Mouse (Mus musculus): ENCODE data around the gene Tmem189.

The Tmem189 gene

GRCm38 (mm10) chr2:167622352-167622751 lies 67.3 kb downstream of the Tmem189 start:
- no peak for DNase-seq (ENCODE audit: low read depth, low spot score)

GRCm38 (mm10) chr2:167621255-167622087 lies 68.2 kb downstream of the Tmem189 start:
- no peak for DNase-seq (ENCODE audit: low read depth, low spot score)

GRCm38 (mm10) chr2:167617472-167617871 lies 72.2 kb downstream of the Tmem189 start:
- peak; percentile 57 for DNase-seq (ENCODE audit: low read depth, low spot score)

- no peak for DNase-seq (ENCODE audit: low read depth, low spot score)
Observed at GRCm38 (mm10) chr2:167617034-167617433, 72.6 kb downstream of the Tmem189 start.

- DNase-seq (ENCODE audit: low read depth, low spot score): peak; percentile 63
Observed at GRCm38 (mm10) chr2:167613335-167613734, 76.3 kb downstream of the Tmem189 start.

GRCm38 (mm10) chr2:167612122-167612521 lies 77.5 kb downstream of the Tmem189 start:
- DNase-seq (ENCODE audit: low read depth, low spot score): no peak

- no peak for DNase-seq (ENCODE audit: low read depth, low spot score)
Observed at GRCm38 (mm10) chr2:167611287-167611686, 78.3 kb downstream of the Tmem189 start.

GRCm38 (mm10) chr2:167606745-167607123 lies 82.9 kb downstream of the Tmem189 start:
- DNase-seq (ENCODE audit: low read depth, low spot score): no peak

GRCm38 (mm10) chr2:167605817-167606744 lies 83.5 kb downstream of the Tmem189 start:
- DNase-seq (ENCODE audit: low read depth, low spot score): no peak

- peak; percentile 82 for DNase-seq (ENCODE audit: low read depth, low spot score)
Observed at GRCm38 (mm10) chr2:167605178-167605794, 84.3 kb downstream of the Tmem189 start.

GRCm38 (mm10) chr2:167602978-167603377 lies 86.6 kb downstream of the Tmem189 start:
- no peak for DNase-seq (ENCODE audit: low read depth, low spot score)

- no peak for DNase-seq (ENCODE audit: low read depth, low spot score)
Observed at GRCm38 (mm10) chr2:167602364-167602763, 87.3 kb downstream of the Tmem189 start.

- no peak for DNase-seq (ENCODE audit: low read depth, low spot score)
Observed at GRCm38 (mm10) chr2:167600481-167600995, 89.1 kb downstream of the Tmem189 start.

- no peak for DNase-seq (ENCODE audit: low read depth, low spot score)
Observed at GRCm38 (mm10) chr2:167599917-167600316, 89.7 kb downstream of the Tmem189 start.

- DNase-seq (ENCODE audit: low read depth, low spot score): no peak
Observed at GRCm38 (mm10) chr2:167599195-167599594, 90.4 kb downstream of the Tmem189 start.

- DNase-seq (ENCODE audit: low read depth, low spot score): no peak
Observed at GRCm38 (mm10) chr2:167597492-167598186, 92.0 kb downstream of the Tmem189 start.

GRCm38 (mm10) chr2:167596726-167597491 lies 92.7 kb downstream of the Tmem189 start:
- DNase-seq (ENCODE audit: low read depth, low spot score): no peak

GRCm38 (mm10) chr2:167596262-167596661 lies 93.4 kb downstream of the Tmem189 start:
- DNase-seq (ENCODE audit: low read depth, low spot score): no peak

GRCm38 (mm10) chr2:167595761-167596171 lies 93.9 kb downstream of the Tmem189 start:
- no peak for DNase-seq (ENCODE audit: low read depth, low spot score)

- no peak for DNase-seq (ENCODE audit: low read depth, low spot score)
Observed at GRCm38 (mm10) chr2:167594444-167594934, 95.1 kb downstream of the Tmem189 start.

All from R1 (cell line).